Mouse (Mus musculus): ENCODE measurements at regions not wholly inside any gene's neighbourhood (a gene's known extent, or its start where the extent isn't known, plus 50 kb on each side); places are given as distances from the start of the nearest gene placed in this dataset.

- no peak for DNase-seq
These were observed 125.3 kb upstream of the Map3k7 start for GRCm38 (mm10) chr4:31838592-31838991.

GRCm38 (mm10) chr4:31849763-31850162 is 114.1 kb upstream of the Map3k7 start:
- no peak for DNase-seq

GRCm38 (mm10) chr4:31851006-31851405 is 112.9 kb upstream of the Map3k7 start:
- DNase-seq: peak; percentile 58

- no peak for DNase-seq
These were observed 110.0 kb upstream of the Map3k7 start for GRCm38 (mm10) chr4:31853851-31854250.

- no peak for DNase-seq
These were observed 103.5 kb upstream of the Map3k7 start for GRCm38 (mm10) chr4:31860389-31860788.

- DNase-seq: no peak
These were observed 102.7 kb upstream of the Map3k7 start for GRCm38 (mm10) chr4:31861172-31861571.

GRCm38 (mm10) chr4:31872985-31873983 is 90.6 kb upstream of the Map3k7 start:
- peak; percentile 24 for DNase-seq

GRCm38 (mm10) chr4:31877389-31877788 is 86.5 kb upstream of the Map3k7 start:
- peak; percentile 62 for DNase-seq

- peak; percentile 49 for DNase-seq
These were observed 85.3 kb upstream of the Map3k7 start for GRCm38 (mm10) chr4:31878493-31879191.

GRCm38 (mm10) chr4:31879192-31879585 is 84.7 kb upstream of the Map3k7 start:
- DNase-seq: peak; percentile 24

- peak; percentile 86 for DNase-seq
These were observed 83.7 kb upstream of the Map3k7 start for GRCm38 (mm10) chr4:31880213-31880612.

GRCm38 (mm10) chr4:31889673-31890072 is 74.2 kb upstream of the Map3k7 start:
- no peak for DNase-seq

GRCm38 (mm10) chr4:31909086-31909673 is 54.7 kb upstream of the Map3k7 start:
- no peak for DNase-seq

Data from retina, postnatal 1 day (tissue).